In the genomic region with DNA sequence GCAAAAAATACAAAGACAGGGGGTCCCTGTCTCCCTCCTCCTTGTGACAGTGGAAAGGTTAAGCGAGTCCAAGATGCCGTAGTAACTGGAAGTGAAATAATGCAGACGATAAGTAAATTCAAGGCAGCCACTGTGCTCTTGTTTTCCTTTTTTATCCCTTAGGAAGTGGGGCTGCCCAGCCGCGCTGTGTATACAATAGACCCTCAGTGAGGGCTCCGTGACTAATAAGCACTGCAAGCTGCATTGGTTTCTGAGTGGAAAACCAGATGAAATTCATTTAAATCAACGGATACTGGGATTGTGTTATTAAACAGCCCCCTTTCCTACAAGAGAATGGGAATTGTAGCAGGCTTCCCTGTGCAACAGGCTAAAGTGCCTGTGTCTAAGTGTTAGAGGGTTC, we compare ENCODE assay signal across 14 mouse cellular contexts. TPM values are rescaled to one million over a fixed set of nuclear protein-coding genes. Genes with fewer than 3 reads are reported as not detected.
DNase-seq lines count a peak whose midpoint lies in the region; ATAC-seq lines count a peak whose summit lies in the region.
"Had no signal": no experiment of that assay in that cellular context is flagged by ENCODE, and none has a peak within 500 bp of the region (broad histone marks: within the 10 kb centered on the region; RNA-seq: fewer than 3 reads in every experiment).

No protein-coding gene starts in this region.

- H3K9ac ChIP-seq in neural tube, embryonic 11.5 days (ENCODE audit: low read length), result no peak overlapping the region
- H3K9ac ChIP-seq: liver, embryonic 15.5 days had no signal

- no peaks in the 10 kb centered on the region for H3K36me3 ChIP-seq in neural tube, embryonic 11.5 days (ENCODE audit: control insufficient read depth, insufficient read depth, low read length)
- H3K36me3 ChIP-seq in hindbrain, embryonic 10.5 days, result no peaks in the 10 kb centered on the region
- H3K36me3 ChIP-seq: liver, embryonic 15.5 days had no signal

- 0 out of 2 replicates have a peak overlapping the region, but pooled peaks have one; percentile 11 for H3K27ac ChIP-seq in neural tube, embryonic 11.5 days (ENCODE audit: low read depth, low read length)
- peak overlapping the region; percentile 64; the same call in 1 of the 2 replicates for H3K27ac ChIP-seq in hindbrain, embryonic 10.5 days
- H3K27ac ChIP-seq: liver, embryonic 15.5 days had no signal

- no peak overlapping the region for H3K4me2 ChIP-seq in neural tube, embryonic 11.5 days (ENCODE audit: low read depth)
- H3K4me2 ChIP-seq: liver, embryonic 15.5 days had no signal

- WGBS in neural tube, embryonic 11.5 days, result 16% methylated on average over 7 of the region's 7 CpGs
- 18% methylated on average over 7 of the region's 7 CpGs for WGBS in hindbrain, embryonic 10.5 days

- peak; percentile 35 for DNase-seq in neural tube, embryonic 11.5 days (ENCODE audit: low spot score)
- DNase-seq in neural tube, embryonic 10.5 days (ENCODE audit: extremely low spot score, low spot score), result no peak
- peak; percentile 29 for DNase-seq in hindbrain, embryonic 10.5 days (ENCODE audit: low spot score)
- DNase-seq in mesoderm, embryonic 11.5 days (ENCODE audit: low read depth, low spot score), result peak; percentile 35
- DNase-seq in thymus, postnatal 0 days (ENCODE audit: low spot score), result no peak
- DNase-seq in testis, postnatal 10 days (ENCODE audit: low spot score), result no peak
- DNase-seq in gastrocnemius, adult 8-10 months (ENCODE audit: low spot score in 2 of 2), result no peak
- DNase-seq in layer of hippocampus, postnatal 10 days (ENCODE audit: low spot score in 2 of 2), result no peak
- DNase-seq: adrenal gland, adult 8-10 months; cerebellum, adult 11-12 months; gastrocnemius, postnatal 36 days; heart, postnatal 4 days; thymus, postnatal 25 days had no signal

- peak; percentile 88 for ATAC-seq in neural tube, embryonic 11.5 days (ENCODE audit: insufficient read depth, low FRiP score, low TSS enrichment)

- peaks cover 9% of the 10 kb centered on the region for H3K4me1 ChIP-seq in neural tube, embryonic 11.5 days (ENCODE audit: control insufficient read depth, insufficient read depth, low read length)
- peaks cover 21% of the 10 kb centered on the region for H3K4me1 ChIP-seq in hindbrain, embryonic 10.5 days (replicated peaks)
- H3K4me1 ChIP-seq: liver, embryonic 15.5 days had no signal

- no peaks in the 10 kb centered on the region for H3K27me3 ChIP-seq in neural tube, embryonic 11.5 days (ENCODE audit: control insufficient read depth, insufficient read depth, low read length)
- peaks cover 5% of the 10 kb centered on the region; the same call in 1 of the 2 replicates for H3K27me3 ChIP-seq in hindbrain, embryonic 10.5 days (ENCODE audit: insufficient read depth, poor library complexity, severe bottlenecking)
- H3K27me3 ChIP-seq: liver, embryonic 15.5 days had no signal

- H3K9me3 ChIP-seq in neural tube, embryonic 11.5 days (ENCODE audit: control insufficient read depth, low read length), result no peaks in the 10 kb centered on the region
- no peaks in the 10 kb centered on the region for H3K9me3 ChIP-seq in hindbrain, embryonic 10.5 days
- H3K9me3 ChIP-seq: liver, embryonic 15.5 days had no signal

- no peak overlapping the region for H3K4me3 ChIP-seq in neural tube, embryonic 11.5 days (ENCODE audit: low read depth, low read length)
- no peak overlapping the region for H3K4me3 ChIP-seq in hindbrain, embryonic 10.5 days
- H3K4me3 ChIP-seq: liver, embryonic 15.5 days had no signal

RNA-seq across cellular contexts. Expression of gene Ltbp1, which starts 14.7 kb away (rescaled TPM):
- polyA plus RNA-seq in neural tube, embryonic 11.5 days (2014; fragmentation: Nextera tagmentation; extraction: Ambion mirVana), result 7.3 and 9.5 TPM in 2 replicates
- 4.8 and 5.0 TPM in 2 replicates for polyA plus RNA-seq in hindbrain, embryonic 10.5 days (2016; fragmentation: Nextera tagmentation; extraction: Ambion mirVana)
- polyA plus RNA-seq in thymus, postnatal 0 days (2015; fragmentation: Nextera tagmentation; extraction: Ambion mirVana), result 1.9 TPM in 2 replicates
- total RNA-seq in gastrocnemius, adult 8-10 months (2022), result 1 to 10 TPM; 4.7 to 9.1 (median 6.5) TPM
- 1 to 10 TPM; 6.3 to 8.7 TPM for total RNA-seq in layer of hippocampus, postnatal 10 days (2021)

Comparison
In these comparisons a context has a peak if more than half of its experiments do, and no peak if none do; other contexts are left out.
1. DNase-seq: peak in neural tube, embryonic 11.5 days (single experiment), hindbrain, embryonic 10.5 days (single experiment) and mesoderm, embryonic 11.5 days (single experiment); none in neural tube, embryonic 10.5 days (single experiment), thymus, postnatal 0 days (single experiment), testis, postnatal 10 days (single experiment), gastrocnemius, adult 8-10 months (0 of 2) and layer of hippocampus, postnatal 10 days (0 of 2).